Mouse (Mus musculus) forebrain, embryonic 16.5 days (tissue): Measurements from ENCODE around the gene Ppp2r5c. TPM values are rescaled to one million over a fixed set of nuclear protein-coding genes. Genes with fewer than 3 reads are reported as not detected.

Experiments used
- ATAC-seq: fragments of 200-750 bp; cut with Nextera tagmentation; 2 replicates; pipeline ENCODE4 v1.8.0; 2017; ENCODE audit warnings: mild to moderate bottlenecking, moderate library complexity
- H3K27ac ChIP-seq: fragments of 300-500 bp; sonication (generic); 2 replicates; pipeline ENCODE4 v1.5.1; 2014; ENCODE audit warnings: low read length, control low read depth
- H3K27me3 ChIP-seq: fragments of 300-500 bp; sonication (generic); replicated peaks from 2 replicates; pipeline ENCODE4 v1.6.1; 2014; ENCODE audit warnings: low read length; ENCODE audit not compliant: control insufficient read depth, insufficient read depth
- H3K36me3 ChIP-seq: fragments of 300-500 bp; sonication (generic); 2 replicates; pipeline ENCODE4 v1.6.1; 2014; ENCODE audit not compliant: control insufficient read depth, insufficient read depth
- H3K4me1 ChIP-seq: fragments of 300-500 bp; sonication (generic); replicated peaks from 2 replicates; pipeline ENCODE4 v1.6.1; 2014; ENCODE audit warnings: low read length; ENCODE audit not compliant: control insufficient read depth, insufficient read depth
- H3K4me2 ChIP-seq: fragments of 300-500 bp; sonication (generic); 2 replicates; pipeline ENCODE4 v1.6.1; 2014; ENCODE audit warnings: mild to moderate bottlenecking, low read length, control low read depth
- H3K4me3 ChIP-seq: fragments of 300-500 bp; sonication (generic); replicated peaks from 2 replicates; pipeline ENCODE4 v1.5.1; 2014; ENCODE audit warnings: mild to moderate bottlenecking, low read length, control low read depth
- H3K9ac ChIP-seq: fragments of 300-500 bp; sonication (generic); replicated peaks from 2 replicates; pipeline ENCODE4 v1.6.1; 2014; ENCODE audit warnings: low read depth, low read length, control low read depth
- H3K9me3 ChIP-seq: fragments of 300-500 bp; sonication (generic); 2 replicates; pipeline ENCODE4 v1.6.1; 2016; ENCODE audit warnings: low read length; ENCODE audit not compliant: control insufficient read depth
- WGBS: fragments of 180-500 bp; shearing (Covaris S2); extraction: QIAGEN DNeasy Blood & Tissue Kit; methylation state at CpG from one replicate; pipeline ENCODE4 v1.1.7; 2014; 5-methylcytosine and 5-hydroxymethylcytosine counted together
- polyA plus RNA-seq: library from polyadenylated mRNA; unstranded; fragments of >200 nt; fragmentation: Nextera tagmentation; extraction: Ambion mirVana; gene quantifications from 2 replicates; pipeline ENCODE4 v1.2.1, GENCODE M21; 2015

Gene Ppp2r5c
- polyA plus RNA-seq, 1 experiment from 2014 or later, result 139 TPM

DNA sequence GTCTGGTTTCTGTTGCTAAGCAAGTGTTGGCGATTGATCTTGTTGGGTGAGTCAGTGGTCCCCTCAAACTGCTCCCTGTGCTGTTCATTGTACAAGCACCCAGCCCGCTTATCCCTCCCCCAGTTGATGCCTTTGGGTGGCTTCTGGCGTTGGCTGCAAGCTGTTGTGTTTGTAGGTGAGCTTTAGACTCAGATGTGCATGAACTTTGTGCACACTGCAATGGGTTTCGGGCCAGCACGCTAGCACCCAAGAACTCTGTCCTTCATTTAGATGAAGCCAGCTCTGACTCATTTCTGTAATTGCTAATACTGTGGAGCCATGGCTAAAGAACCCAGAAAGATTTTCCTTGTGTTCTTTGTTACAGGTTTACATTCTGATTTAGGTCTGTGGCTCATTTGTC, 88.4 kb downstream of the Ppp2r5c start:
- 92% methylated on average over 5 of the region's 5 CpGs for WGBS
- no peak for ATAC-seq

DNA sequence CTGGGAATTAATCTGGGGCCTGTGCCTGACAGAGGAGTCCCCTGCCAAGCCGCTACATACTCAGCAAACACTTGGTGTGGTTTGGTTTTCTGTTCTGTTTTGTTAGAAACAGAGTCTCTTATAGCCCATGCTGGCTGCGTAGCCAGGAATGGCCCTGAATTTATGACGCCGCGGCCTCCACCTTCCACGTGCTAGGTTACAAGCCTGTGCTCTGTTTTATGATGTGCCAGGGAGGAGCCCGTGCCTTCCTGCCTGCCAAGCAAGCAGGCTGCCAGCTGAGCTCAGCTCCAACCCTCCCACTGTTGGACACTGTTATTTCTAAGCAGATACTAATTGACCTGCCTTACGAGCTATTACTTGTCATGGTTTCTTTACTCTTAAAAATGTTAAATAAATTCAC, 90.8 kb downstream of the Ppp2r5c start:
- no peak overlapping the region for H3K4me3 ChIP-seq
- 0 out of 2 replicates have a peak, but pooled peaks have one; percentile 31 for ATAC-seq
- peak overlapping the region; percentile 28; the same call in 1 of the 2 replicates for H3K27ac ChIP-seq
- no peaks in the 10 kb centered on the region for H3K27me3 ChIP-seq
- H3K9ac ChIP-seq, result no peak overlapping the region
- WGBS, result 75% methylated on average over 8 of the region's 8 CpGs
- H3K36me3 ChIP-seq, result no peaks in the 10 kb centered on the region
- no peaks in the 10 kb centered on the region for H3K9me3 ChIP-seq
- peaks cover 5% of the 10 kb centered on the region for H3K4me1 ChIP-seq
- H3K4me2 ChIP-seq, result no peak overlapping the region

More for the DNA sequence above, 88.4 kb downstream of the Ppp2r5c start:
- Histone ChIP-seq H3K4me3 (no peak overlapping the region), H3K9ac (no peak overlapping the region), H3K4me1 (peaks cover 5% of the 10 kb centered on the region), H3K27ac (no peak overlapping the region), H3K27me3 (no peaks in the 10 kb centered on the region), H3K4me2 (no peak overlapping the region), H3K9me3 (no peaks in the 10 kb centered on the region), H3K36me3 (no peaks in the 10 kb centered on the region)

DNA sequence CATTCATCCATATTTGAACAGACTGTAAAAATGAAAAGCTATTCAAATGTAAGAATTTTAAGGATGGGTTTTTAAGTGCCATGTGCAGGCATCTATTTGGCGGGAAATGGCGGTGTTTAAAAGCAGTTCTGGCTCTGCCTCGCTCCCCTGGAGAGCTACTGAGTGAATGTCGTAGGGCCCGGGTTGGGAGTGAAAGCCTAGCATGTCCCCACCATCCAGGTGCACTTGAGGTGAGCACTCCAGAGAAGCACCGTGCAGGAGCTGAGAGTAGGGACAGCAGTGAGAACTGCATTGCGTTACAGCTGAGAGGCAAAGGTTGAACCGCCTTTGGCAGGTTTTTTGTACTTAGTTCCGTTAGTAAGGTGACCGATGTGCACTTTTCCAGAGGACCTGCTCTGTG, 92.4 kb downstream of the Ppp2r5c start:
- ATAC-seq, result no peak
- no peaks in the 10 kb centered on the region for H3K9me3 ChIP-seq
- peaks cover 5% of the 10 kb centered on the region for H3K4me1 ChIP-seq
- no peak overlapping the region for H3K4me3 ChIP-seq
- no peaks in the 10 kb centered on the region for H3K27me3 ChIP-seq
- no peak overlapping the region for H3K4me2 ChIP-seq
- no peak overlapping the region for H3K27ac ChIP-seq
- no peaks in the 10 kb centered on the region for H3K36me3 ChIP-seq
- no peak overlapping the region for H3K9ac ChIP-seq
- WGBS, result 89% methylated on average over 10 of the region's 10 CpGs

DNA sequence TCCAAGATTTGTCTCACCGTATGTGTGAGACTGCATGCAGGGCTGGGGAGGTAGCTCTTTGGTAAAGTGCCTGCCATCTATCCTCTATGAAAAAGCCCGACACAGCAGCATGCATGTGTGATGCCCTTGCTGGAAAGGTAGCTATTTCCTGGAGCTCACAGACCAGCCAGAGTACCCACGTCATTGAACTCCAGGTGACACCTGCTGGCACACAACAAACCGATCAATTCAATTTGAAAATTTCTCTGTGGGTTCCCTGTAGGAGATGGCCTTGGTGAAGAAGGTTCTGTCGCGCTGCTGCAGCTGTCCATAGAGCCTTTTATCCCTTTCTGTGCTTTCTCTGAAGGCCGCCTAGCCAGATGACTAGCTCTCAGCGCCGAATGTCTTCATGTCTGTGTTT, 92.9 kb downstream of the Ppp2r5c start:
- no peaks in the 10 kb centered on the region for H3K9me3 ChIP-seq
- ATAC-seq, result no peak
- peaks cover 5% of the 10 kb centered on the region for H3K4me1 ChIP-seq
- no peak overlapping the region for H3K27ac ChIP-seq
- no peaks in the 10 kb centered on the region for H3K36me3 ChIP-seq
- no peak overlapping the region for H3K4me3 ChIP-seq
- H3K9ac ChIP-seq, result no peak overlapping the region
- H3K4me2 ChIP-seq, result no peak overlapping the region
- H3K27me3 ChIP-seq, result no peaks in the 10 kb centered on the region
- 80% methylated on average over 9 of the region's 9 CpGs for WGBS

DNA sequence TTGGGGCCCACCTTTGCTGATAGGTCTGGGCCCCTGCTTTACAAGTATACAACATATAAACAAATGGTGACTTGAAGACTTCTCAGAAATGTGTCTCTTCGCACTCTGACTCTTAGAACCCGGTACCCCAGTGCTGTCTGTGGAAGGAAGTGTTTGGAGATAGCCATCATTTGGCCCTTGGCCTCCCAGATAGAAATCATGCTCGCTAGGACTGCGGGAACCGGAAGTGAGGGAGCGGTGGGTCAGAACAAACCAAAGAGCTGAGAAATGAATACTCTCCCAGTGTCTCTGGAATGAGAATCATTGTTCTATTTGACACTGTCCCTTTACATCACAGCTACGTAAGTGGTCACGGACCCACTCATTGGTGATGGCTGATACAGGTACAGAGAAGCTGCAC, 93.4 kb downstream of the Ppp2r5c start:
- Histone ChIP-seq H3K27me3 (no peaks in the 10 kb centered on the region), H3K4me2 (no peak overlapping the region), H3K9ac (no peak overlapping the region), H3K27ac (no peak overlapping the region), H3K36me3 (no peaks in the 10 kb centered on the region), H3K4me3 (no peak overlapping the region), H3K9me3 (no peaks in the 10 kb centered on the region), H3K4me1 (peaks cover 5% of the 10 kb centered on the region)
- ATAC-seq, result no peak
- 85% methylated on average over 8 of the region's 8 CpGs for WGBS

DNA sequence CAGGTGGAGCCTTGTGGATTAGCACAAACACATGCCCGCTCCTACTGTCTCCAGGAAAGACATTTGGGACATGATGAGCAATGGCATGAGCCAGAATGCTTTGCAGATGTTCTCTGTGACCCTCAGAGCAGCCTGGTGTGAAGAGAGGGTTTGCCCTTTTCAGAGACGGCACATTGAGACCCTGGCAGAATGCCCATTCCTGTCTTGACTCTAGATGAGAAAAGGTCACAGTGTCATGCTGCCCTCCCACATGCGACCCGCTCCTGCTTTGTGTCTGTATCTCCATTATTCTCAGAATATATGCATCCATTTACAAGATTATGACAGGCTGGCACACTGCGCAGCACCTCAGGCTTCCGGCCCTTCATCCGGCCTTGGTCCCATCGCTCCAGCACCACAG, 94.1 kb downstream of the Ppp2r5c start:
- peaks cover 5% of the 10 kb centered on the region for H3K4me1 ChIP-seq
- no peak overlapping the region for H3K4me3 ChIP-seq
- no peaks in the 10 kb centered on the region for H3K9me3 ChIP-seq
- 0 out of 2 replicates have a peak, but pooled peaks cover 2% of the 10 kb centered on the region for H3K36me3 ChIP-seq
- H3K27ac ChIP-seq, result no peak overlapping the region
- WGBS, result 80% methylated on average over 8 of the region's 8 CpGs
- H3K4me2 ChIP-seq, result no peak overlapping the region
- H3K9ac ChIP-seq, result no peak overlapping the region
- H3K27me3 ChIP-seq, result no peaks in the 10 kb centered on the region
- ATAC-seq, result no peak

DNA sequence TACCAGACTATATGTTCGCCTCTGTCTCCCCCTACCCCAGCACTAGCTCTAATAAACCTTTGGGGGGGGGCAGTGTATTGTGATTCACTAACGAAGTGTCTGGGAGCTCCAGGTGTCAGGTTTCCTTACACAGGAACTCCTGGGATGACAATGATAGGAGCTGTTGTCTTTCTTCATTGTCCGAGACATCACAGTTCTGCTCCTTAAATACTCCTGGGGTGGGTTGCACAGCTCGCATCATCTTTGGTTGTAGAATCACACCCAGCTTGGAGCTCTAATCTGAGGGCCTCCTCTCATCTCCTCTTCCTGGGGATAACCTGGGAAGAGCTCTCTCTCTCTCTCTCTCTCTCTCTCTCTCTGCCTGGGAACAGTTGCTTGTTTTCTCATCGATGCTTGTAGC, 94.6 kb downstream of the Ppp2r5c start:
- 79% methylated on average over 5 of the region's 5 CpGs for WGBS
- Histone ChIP-seq H3K36me3 (0 out of 2 replicates have a peak, but pooled peaks cover 3% of the 10 kb centered on the region), H3K4me2 (no peak overlapping the region), H3K27me3 (no peaks in the 10 kb centered on the region), H3K4me1 (peaks cover 5% of the 10 kb centered on the region), H3K27ac (no peak overlapping the region), H3K4me3 (no peak overlapping the region), H3K9ac (no peak overlapping the region), H3K9me3 (no peaks in the 10 kb centered on the region)
- no peak for ATAC-seq

DNA sequence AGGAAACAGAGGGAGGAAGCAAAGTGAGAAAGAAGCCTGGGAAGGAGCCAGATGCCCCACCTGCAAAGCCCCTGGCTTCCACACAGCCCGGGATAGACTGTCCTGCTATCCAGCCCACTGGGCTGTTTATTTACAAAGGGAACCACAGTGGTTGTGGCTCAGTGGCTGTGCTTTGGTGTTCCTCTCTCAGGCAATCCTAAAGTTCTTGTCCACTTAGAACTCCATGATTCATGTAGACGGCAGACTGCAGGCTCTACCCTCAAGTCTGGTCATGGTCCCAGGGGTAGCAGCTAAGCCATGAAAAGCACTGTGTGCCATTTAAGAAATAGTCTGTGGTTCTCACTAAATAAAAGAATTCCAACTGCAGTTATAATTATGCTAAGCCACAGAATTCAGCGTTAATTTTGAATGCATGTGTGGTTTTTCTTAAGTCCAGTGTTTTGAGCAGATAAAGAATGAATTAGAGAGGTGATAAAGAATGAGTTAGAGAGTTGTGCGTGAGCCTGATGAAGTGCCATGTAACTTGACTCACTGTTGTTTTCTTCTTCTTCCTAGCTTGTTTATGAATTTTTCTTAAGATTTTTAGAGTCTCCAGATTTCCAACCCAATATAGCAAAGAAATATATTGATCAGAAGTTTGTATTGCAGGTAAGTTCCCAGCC, 98.3 kb downstream of the Ppp2r5c start:
- no peaks in the 10 kb centered on the region for H3K27me3 ChIP-seq
- no peak overlapping the region for H3K9ac ChIP-seq
- no peak overlapping the region for H3K27ac ChIP-seq
- H3K36me3 ChIP-seq, result peaks cover 11% of the 10 kb centered on the region; the same call in 1 of the 2 replicates
- ATAC-seq, result no peak
- H3K4me1 ChIP-seq, result no peaks in the 10 kb centered on the region
- 89% methylated on average over 4 of the region's 4 CpGs for WGBS
- H3K9me3 ChIP-seq, result no peaks in the 10 kb centered on the region
- no peak overlapping the region for H3K4me2 ChIP-seq
- no peak overlapping the region for H3K4me3 ChIP-seq

DNA sequence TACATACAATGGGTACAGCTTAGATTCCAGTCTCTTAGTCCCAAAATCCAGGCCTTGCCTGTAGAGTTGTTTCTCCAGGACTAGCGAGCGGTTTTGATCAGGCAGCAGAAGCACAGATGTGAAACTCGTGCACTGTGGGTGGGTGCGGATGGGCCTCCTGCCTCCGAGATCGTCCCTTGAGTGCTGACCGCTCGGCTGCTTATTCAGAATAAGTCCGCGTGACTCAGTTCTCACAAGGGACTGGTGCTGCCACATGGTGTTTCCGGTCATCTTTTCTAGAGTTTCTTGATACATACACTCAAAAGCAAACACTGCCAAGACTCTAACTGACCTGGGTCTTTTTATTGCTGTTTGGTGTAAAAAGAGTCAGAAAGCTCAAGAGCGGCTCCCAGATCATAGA, 100.7 kb downstream of the Ppp2r5c start:
- ATAC-seq, result no peak
- Histone ChIP-seq H3K4me1 (no peaks in the 10 kb centered on the region), H3K27ac (no peak overlapping the region), H3K4me3 (no peak overlapping the region), H3K9ac (no peak overlapping the region), H3K36me3 (peaks cover 11% of the 10 kb centered on the region), H3K9me3 (no peaks in the 10 kb centered on the region), H3K27me3 (no peaks in the 10 kb centered on the region), H3K4me2 (no peak overlapping the region)
- WGBS, result 95% methylated on average over 12 of the region's 12 CpGs
